Mouse (Mus musculus) intestine, embryonic 14.5 days (tissue): ENCODE data around the gene Lsm14b. TPM values are rescaled to one million over a fixed set of nuclear protein-coding genes. Genes with fewer than 3 reads are reported as not detected.

Experiments used
- ATAC-seq: fragments of 200-750 bp; cut with Nextera tagmentation; replicated peaks from 2 replicates; pipeline ENCODE4 v1.8.0; 2017; ENCODE audit warnings: low read depth, moderate number of reproducible peaks, moderate TSS enrichment, moderate library complexity; ENCODE audit not compliant: low FRiP score, low TSS enrichment
- DNase-seq: peaks from one replicate; pipeline ENCODE4 v3.0.0-alpha.2; 2018; ENCODE audit warnings: low spot score
- H3K27ac ChIP-seq: fragments of 300-500 bp; sonication (generic); 2 replicates; pipeline ENCODE4 v1.5.1; 2014; ENCODE audit warnings: low read depth, mild to moderate bottlenecking, control low read depth
- H3K27me3 ChIP-seq: fragments of 300-500 bp; sonication (generic); replicated peaks from 2 replicates; pipeline ENCODE4 v1.6.1; 2014; ENCODE audit warnings: low read length, control low read depth; ENCODE audit not compliant: control insufficient read depth, insufficient read depth
- H3K36me3 ChIP-seq: fragments of 300-500 bp; sonication (generic); 2 replicates; pipeline ENCODE4 v1.6.1; 2014; ENCODE audit warnings: low read length, control low read depth; ENCODE audit not compliant: control insufficient read depth, insufficient read depth
- H3K4me1 ChIP-seq: fragments of 300-500 bp; sonication (generic); replicated peaks from 2 replicates; pipeline ENCODE4 v1.6.1; 2014; ENCODE audit warnings: low read length, control low read depth, mixed read lengths; ENCODE audit not compliant: control insufficient read depth, insufficient read depth
- H3K4me2 ChIP-seq: fragments of 300-500 bp; sonication (generic); 2 replicates; pipeline ENCODE4 v1.6.1; 2014; ENCODE audit warnings: low read length
- H3K4me3 ChIP-seq: fragments of 300-500 bp; sonication (generic); 2 replicates; pipeline ENCODE4 v1.5.1; 2014; ENCODE audit warnings: low read depth, low read length, control low read depth, mixed read lengths
- H3K9ac ChIP-seq: fragments of 300-500 bp; sonication (generic); 2 replicates; pipeline ENCODE4 v1.6.1; 2014; ENCODE audit warnings: mild to moderate bottlenecking, low read length
- H3K9me3 ChIP-seq: fragments of 300-500 bp; sonication (generic); 2 replicates; pipeline ENCODE4 v1.6.1; 2016; ENCODE audit warnings: low read length, control low read depth; ENCODE audit not compliant: control insufficient read depth
- whole genome bisulfite sequencing: fragments of 180-500 bp; shearing (Covaris S2); extraction: QIAGEN DNeasy Blood & Tissue Kit; methylation state at CpG from one replicate; pipeline ENCODE4 v1.1.7; 2014; 5-methylcytosine and 5-hydroxymethylcytosine counted together
- polyA plus RNA-seq: library from polyadenylated mRNA; unstranded; fragments of >200 nt; fragmentation: Nextera tagmentation; extraction: Ambion mirVana; gene quantifications from 2 replicates; pipeline ENCODE4 v1.2.1, GENCODE M21; 2014

The Lsm14b gene
- polyA plus RNA-seq: 6.2 and 6.3 TPM in 2 replicates

DNA sequence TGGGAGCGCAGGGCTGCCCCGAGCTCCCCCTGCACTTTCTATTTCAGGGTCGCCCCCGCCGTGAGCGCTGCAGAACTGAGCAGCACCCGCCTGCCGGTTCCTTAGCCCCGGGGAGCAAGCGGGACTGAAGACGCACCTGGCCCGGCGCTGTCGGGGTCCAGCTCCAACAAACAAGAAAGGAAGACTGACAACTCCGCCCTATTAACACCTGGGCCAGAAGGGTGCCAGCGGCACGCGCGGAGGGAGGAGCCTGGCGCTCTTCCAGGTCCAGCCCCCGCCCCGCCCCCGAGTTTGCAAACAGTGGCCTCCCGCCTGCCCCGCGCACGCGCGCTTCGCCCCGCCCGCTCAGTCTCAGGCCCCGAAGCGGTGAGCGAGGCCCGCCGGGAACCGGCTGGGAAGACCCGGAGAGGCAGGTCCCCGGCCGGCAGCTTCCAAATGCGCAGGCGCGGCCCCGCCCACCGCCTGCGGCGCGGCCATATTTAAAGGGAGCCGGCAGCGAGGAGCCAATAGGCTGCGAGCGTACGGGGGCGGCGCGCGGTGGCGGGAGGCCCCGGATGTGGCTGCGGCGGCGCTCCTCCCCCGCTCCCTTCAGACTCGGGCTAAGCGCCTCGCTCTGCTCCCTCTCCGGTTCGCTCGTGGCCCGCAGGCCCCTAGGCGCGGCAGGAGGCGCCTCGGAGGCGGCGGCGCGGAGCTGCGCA lies at the start of gene Lsm14b:
Lsm14b (plus strand) TSS at position 587 of the 698 bp plus-strand sequence.
- WGBS: under 1% methylated on average over 69 of the region's 80 CpGs

DNA sequence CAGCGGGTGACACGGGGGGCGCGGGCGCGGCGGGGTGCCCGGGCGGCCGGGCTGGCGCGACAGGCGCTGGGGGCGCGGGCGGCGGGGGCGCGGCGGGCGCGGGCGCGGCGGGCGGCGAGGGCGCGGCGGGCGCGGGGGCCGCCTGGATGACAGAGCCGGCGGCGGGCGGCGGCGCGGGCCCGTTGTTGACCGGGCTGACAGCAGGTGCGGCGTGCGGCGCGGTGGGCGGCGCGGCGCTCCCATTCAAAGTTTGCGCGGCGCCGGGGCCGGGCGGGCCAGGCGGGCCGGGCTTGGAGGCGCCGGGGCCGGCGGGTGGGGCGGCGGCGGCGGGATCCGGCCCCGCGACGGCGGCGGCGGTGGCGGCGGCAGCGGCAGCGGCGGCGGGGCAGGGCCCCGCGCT lies 48.9 kb upstream of the Lsm14b start:
- H3K36me3 ChIP-seq: no peaks in the 10 kb centered on the region
- DNase-seq (no peak), ATAC-seq (no peak)
- WGBS: under 1% methylated on average over 28 of the region's 82 CpGs
- H3K9ac ChIP-seq: peak overlapping the region; percentile 97
- no peaks in the 10 kb centered on the region for H3K9me3 ChIP-seq
- no peaks in the 10 kb centered on the region for H3K27me3 ChIP-seq
- peak overlapping the region; percentile 97 for H3K4me2 ChIP-seq
- no peak overlapping the region for H3K27ac ChIP-seq
- peak overlapping the region; percentile 75 for H3K4me3 ChIP-seq
- peaks cover 22% of the 10 kb centered on the region for H3K4me1 ChIP-seq

More for the DNA sequence above, at the start of gene Lsm14b:
- H3K36me3 ChIP-seq: peaks cover 21% of the 10 kb centered on the region
- no peaks in the 10 kb centered on the region for H3K9me3 ChIP-seq
- DNase-seq (peak; percentile 96), ATAC-seq (peak; percentile 92)
- H3K4me2 ChIP-seq: peak within 1 kb of the TSS; percentile 93
- peak within 1 kb of the TSS; percentile 89 for H3K27ac ChIP-seq
- H3K4me1 ChIP-seq: peaks cover 27% of the 10 kb centered on the region
- peaks cover 17% of the 10 kb centered on the region for H3K27me3 ChIP-seq
- H3K9ac ChIP-seq: peak within 1 kb of the TSS; percentile 88
- H3K4me3 ChIP-seq: peak within 1 kb of the TSS; percentile 85

DNA sequence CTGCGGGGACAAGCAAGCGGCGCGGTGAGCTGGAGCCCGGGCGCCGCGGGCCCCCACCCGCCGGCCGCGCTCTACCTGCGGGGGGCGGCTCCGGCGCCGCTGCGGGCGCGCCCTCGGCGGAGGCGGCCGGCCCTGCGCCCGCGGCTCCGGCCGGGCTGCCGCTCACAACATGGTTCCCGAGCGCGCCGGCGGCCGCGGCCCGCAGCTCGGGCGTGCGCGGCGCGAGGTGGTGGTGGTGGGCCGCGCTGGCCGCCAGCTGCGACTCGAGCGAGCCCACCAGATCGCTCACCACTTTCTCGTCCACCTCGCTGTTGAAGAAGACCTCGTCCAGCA lies 48.5 kb upstream of the Lsm14b start:
- no peaks in the 10 kb centered on the region for H3K9me3 ChIP-seq
- no peaks in the 10 kb centered on the region for H3K36me3 ChIP-seq
- H3K27ac ChIP-seq: peak overlapping the region; percentile 96
- DNase-seq (no peak), ATAC-seq (peak; percentile 53)
- WGBS: under 1% methylated on average over 33 of the region's 54 CpGs
- H3K27me3 ChIP-seq: no peaks in the 10 kb centered on the region
- H3K4me1 ChIP-seq: peaks cover 22% of the 10 kb centered on the region
- peak overlapping the region; percentile 97 for H3K4me2 ChIP-seq
- peak overlapping the region; percentile 97 for H3K9ac ChIP-seq
- H3K4me3 ChIP-seq: peak overlapping the region; percentile 75

DNA sequence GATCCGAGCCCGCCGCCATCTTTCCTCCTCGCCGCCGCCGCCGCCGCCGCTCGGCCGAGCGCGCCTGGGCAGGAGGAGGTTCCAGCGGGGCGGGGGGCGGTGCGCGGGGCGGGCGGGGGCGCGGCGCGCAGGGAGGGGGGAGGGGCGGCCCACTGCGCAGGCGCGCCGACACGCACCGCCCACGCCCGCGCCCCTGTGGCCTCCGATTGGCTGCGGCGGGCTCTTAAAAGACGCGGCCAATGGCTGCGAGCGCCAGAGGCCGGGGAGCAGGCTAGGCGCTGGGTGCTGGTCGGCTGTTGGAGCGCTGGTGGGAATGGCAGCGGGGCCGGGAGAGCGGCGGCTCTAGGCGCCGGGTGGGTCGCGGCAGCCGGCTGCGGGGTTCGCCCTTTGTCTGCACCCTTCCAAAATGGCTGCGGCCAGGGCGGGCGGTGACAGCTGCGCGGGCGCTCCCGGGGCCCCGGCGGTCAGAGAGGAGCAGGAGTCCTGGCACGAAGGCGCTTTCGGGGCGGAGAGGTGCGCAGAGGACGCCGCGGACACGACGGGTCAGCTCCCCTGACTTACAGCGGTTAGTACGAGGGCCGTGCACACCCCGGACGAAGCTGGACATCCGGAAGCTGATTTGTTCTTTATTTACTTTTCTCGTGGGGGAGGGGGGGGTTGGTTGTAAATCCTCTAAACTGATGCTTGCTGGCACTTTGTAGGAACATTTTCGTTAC lies 48.0 kb upstream of the Lsm14b start, which contains the start of gene Taf4:
Taf4 (minus strand) TSS at position 19 of the 716 bp plus-strand sequence.
- ATAC-seq (peak; percentile 94), DNase-seq (peak; percentile 93)
- H3K9ac ChIP-seq: peak within 1 kb of the TSS; percentile 97
- peak within 1 kb of the TSS; percentile 96 for H3K27ac ChIP-seq
- H3K9me3 ChIP-seq: no peaks in the 10 kb centered on the region
- H3K4me1 ChIP-seq: peaks cover 22% of the 10 kb centered on the region
- peak within 1 kb of the TSS; percentile 75 for H3K4me3 ChIP-seq
- WGBS: 0% methylated on average over 76 of the region's 84 CpGs
- H3K36me3 ChIP-seq: no peaks in the 10 kb centered on the region
- H3K4me2 ChIP-seq: peak within 1 kb of the TSS; percentile 97
- H3K27me3 ChIP-seq: no peaks in the 10 kb centered on the region

DNA sequence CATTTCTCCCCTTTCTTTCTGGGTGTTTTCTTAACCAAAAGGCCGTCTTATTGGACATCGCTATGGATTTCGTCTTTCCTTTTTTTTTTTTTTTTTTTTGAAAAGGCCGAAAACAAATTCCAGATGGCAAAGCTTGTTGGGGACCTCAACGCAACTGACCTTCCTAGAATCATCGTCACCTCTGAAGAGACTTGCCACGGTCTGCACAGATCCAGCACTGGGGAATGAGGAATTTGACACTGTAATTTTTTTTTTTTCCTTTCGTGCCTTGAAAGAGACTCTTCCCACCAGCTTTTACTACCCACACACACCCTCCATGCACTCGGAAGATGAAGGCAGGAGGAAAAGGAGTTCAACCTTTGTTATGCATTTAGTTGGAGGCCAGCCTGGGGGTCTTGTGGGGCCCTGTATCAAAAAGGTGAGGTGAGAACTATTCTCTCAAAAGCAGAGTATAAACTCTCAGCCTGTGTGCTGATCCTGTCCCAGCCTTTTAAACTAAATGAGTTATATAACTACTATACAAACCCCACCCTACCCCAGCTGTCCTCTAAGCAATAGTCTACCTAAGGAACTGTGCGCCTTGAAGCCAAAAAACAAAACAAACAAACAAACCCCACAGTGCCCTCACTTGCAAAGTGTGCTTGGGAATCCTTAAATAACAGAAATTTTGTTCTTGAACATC lies 47.3 kb upstream of the Lsm14b start:
- no peaks in the 10 kb centered on the region for H3K36me3 ChIP-seq
- DNase-seq: peak; percentile 57
- no peaks in the 10 kb centered on the region for H3K27me3 ChIP-seq
- H3K9me3 ChIP-seq: no peaks in the 10 kb centered on the region
- peak overlapping the region; percentile 75 for H3K4me3 ChIP-seq
- peak overlapping the region; percentile 97 for H3K9ac ChIP-seq
- 9% methylated on average over 10 of the region's 10 CpGs for WGBS
- ATAC-seq: no peak
- H3K27ac ChIP-seq: peak overlapping the region; percentile 96
- H3K4me1 ChIP-seq: peaks cover 22% of the 10 kb centered on the region
- peak overlapping the region; percentile 63 for H3K4me2 ChIP-seq

DNA sequence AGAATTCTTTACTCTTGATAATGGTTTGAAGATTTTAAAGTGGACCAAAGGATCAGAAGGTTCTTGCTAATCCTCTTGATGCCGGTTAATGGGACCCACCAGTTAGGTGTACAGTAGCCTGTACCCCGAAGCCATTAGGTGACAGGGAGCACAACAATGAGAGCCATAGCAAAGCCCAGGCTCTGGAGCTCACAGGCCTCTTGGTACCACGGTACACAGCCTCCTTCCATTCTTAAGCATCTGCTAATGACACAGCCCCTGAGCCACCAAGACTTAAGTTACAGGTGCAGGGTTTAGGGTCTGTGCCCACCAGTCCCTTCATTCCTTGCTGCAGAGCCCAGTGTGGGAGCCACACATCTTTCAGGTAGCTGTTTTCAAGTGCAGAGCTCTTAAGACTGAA lies 46.5 kb upstream of the Lsm14b start:
- no peaks in the 10 kb centered on the region for H3K9me3 ChIP-seq
- peaks cover 19% of the 10 kb centered on the region for H3K4me1 ChIP-seq
- DNase-seq (no peak), ATAC-seq (no peak)
- H3K27ac ChIP-seq: no peak overlapping the region
- no peaks in the 10 kb centered on the region for H3K36me3 ChIP-seq
- no peak overlapping the region for H3K9ac ChIP-seq
- no peaks in the 10 kb centered on the region for H3K27me3 ChIP-seq
- 72% methylated on average over 3 of the region's 3 CpGs for WGBS
- H3K4me2 ChIP-seq: no peak overlapping the region
- H3K4me3 ChIP-seq: no peak overlapping the region

DNA sequence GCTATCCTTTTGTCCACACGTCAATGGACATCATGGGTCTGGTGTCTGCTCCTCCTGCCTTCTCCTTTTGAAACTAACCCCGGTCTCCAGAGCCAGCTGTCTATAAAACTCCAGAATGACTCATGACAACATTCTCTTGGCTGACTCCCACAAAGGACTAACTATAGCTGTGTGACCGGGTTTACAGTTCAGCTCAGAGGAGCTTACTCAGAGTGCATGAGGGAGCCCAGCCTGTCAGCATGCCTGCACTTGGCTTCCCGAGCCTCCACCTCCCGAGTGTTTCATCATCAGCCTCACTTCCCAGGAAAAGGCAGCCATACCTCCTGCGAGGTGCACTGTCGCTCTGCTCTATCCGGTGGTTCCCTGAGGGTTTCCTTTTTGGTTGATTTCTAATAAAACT lies 45.0 kb upstream of the Lsm14b start:
- H3K4me2 ChIP-seq: no peak overlapping the region

DNA sequence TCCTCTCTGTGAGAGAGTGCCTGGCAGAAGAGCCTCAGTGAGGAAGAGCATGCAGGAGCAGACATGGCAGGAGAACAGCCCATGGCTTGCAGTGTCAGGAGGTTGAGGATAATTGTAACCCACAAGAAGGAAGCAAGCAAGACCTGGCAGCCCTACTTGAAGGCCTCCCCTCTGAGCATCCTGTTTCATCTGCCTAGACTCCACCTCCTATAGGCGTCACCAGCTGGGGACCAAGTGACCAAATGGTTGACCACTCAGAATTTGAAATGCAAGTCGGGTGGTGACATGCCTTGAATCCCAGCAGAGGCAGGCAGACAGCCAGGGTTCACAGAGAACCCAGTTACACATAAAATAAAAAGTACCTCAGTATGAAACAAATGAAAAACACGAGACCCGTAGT lies 44.2 kb upstream of the Lsm14b start:
- Histone ChIP-seq H3K4me1 (0 out of 2 replicates have a peak, but pooled peaks cover 5% of the 10 kb centered on the region), H3K9ac (no peak overlapping the region), H3K9me3 (no peaks in the 10 kb centered on the region), H3K27ac (no peak overlapping the region), H3K36me3 (no peaks in the 10 kb centered on the region), H3K4me3 (no peak overlapping the region), H3K27me3 (no peaks in the 10 kb centered on the region), H3K4me2 (no peak overlapping the region)
- DNase-seq: no peak
- WGBS: 53% methylated on average over 4 of the region's 4 CpGs
- ATAC-seq: no peak

More for the DNA sequence above, 45.0 kb upstream of the Lsm14b start:
- H3K27ac ChIP-seq: no peak overlapping the region
- H3K4me3 ChIP-seq: no peak overlapping the region
- H3K4me1 ChIP-seq: peaks cover 5% of the 10 kb centered on the region; the same call in 1 of the 2 replicates
- H3K36me3 ChIP-seq: no peaks in the 10 kb centered on the region
- no peaks in the 10 kb centered on the region for H3K27me3 ChIP-seq
- 72% methylated on average over 8 of the region's 8 CpGs for WGBS
- no peak overlapping the region for H3K9ac ChIP-seq
- H3K9me3 ChIP-seq: no peaks in the 10 kb centered on the region
- no peak for DNase-seq
- ATAC-seq: no peak
